Mouse (Mus musculus): ENCODE results near the gene Gm49711. TPM values are rescaled to one million over a fixed set of nuclear protein-coding genes. Genes with fewer than 3 reads are reported as not detected.

Gm49711 gene
- 0.21 TPM in 1 of 2 replicates, not detected in the other for polyA plus RNA-seq (2016; fragmentation: Nextera tagmentation; extraction: Ambion mirVana)

- peak within 1 kb of the TSS; percentile 94 for H3K4me3 ChIP-seq
- DNase-seq (ENCODE audit: low spot score): peak; percentile 96
- H3K27ac ChIP-seq: peak within 1 kb of the TSS; percentile 97
- H3K4me1 ChIP-seq: peaks cover 29% of the 10 kb centered on the region
- H3K9me3 ChIP-seq: peaks cover 10% of the 10 kb centered on the region
- H3K36me3 ChIP-seq: peaks cover 31% of the 10 kb centered on the region
- under 1% methylated on average over 92 of the region's 99 CpGs for WGBS
- H3K27me3 ChIP-seq (ENCODE audit: insufficient read depth, poor library complexity, severe bottlenecking): no peaks in the 10 kb centered on the region
These were observed at the start of gene Gm49711, which contains the start of the genes Mrps6 and Slc5a3 for GRCm38 (mm10) chr16:92057852-92058643. Gene Gm49711 (plus strand): TSS chr16:92058316. Gene Mrps6 (plus strand): TSS chr16:92058270. Gene Slc5a3 (plus strand): TSS chr16:92058322.

GRCm38 (mm10) chr16:92009586-92009985, 48.5 kb upstream of the Gm49711 start:
- 84% methylated on average over 2 of the region's 2 CpGs for WGBS
- no peaks in the 10 kb centered on the region for H3K4me1 ChIP-seq
- no peak overlapping the region for H3K4me3 ChIP-seq
- no peaks in the 10 kb centered on the region for H3K27me3 ChIP-seq (ENCODE audit: insufficient read depth, poor library complexity, severe bottlenecking)
- H3K36me3 ChIP-seq: no peaks in the 10 kb centered on the region
- DNase-seq (ENCODE audit: low spot score): no peak
- no peak overlapping the region for H3K27ac ChIP-seq
- 0 out of 2 replicates have a peak, but pooled peaks cover 5% of the 10 kb centered on the region for H3K9me3 ChIP-seq

- Histone ChIP-seq H3K4me3 (no peak overlapping the region), H3K9me3 (no peaks in the 10 kb centered on the region), H3K27me3 (ENCODE audit: insufficient read depth, poor library complexity, severe bottlenecking) (no peaks in the 10 kb centered on the region), H3K36me3 (no peaks in the 10 kb centered on the region), H3K4me1 (peaks cover 13% of the 10 kb centered on the region), H3K27ac (no peak overlapping the region)
- WGBS: 81% methylated on average over 8 of the region's 8 CpGs
- DNase-seq (ENCODE audit: low spot score): no peak
These were observed 41.3 kb upstream of the Gm49711 start for GRCm38 (mm10) chr16:92016792-92017191.

- 9% methylated on average over 26 of the region's 26 CpGs for WGBS
- Histone ChIP-seq H3K4me1 (peaks cover 37% of the 10 kb centered on the region), H3K9me3 (no peaks in the 10 kb centered on the region), H3K4me3 (peak overlapping the region; percentile 52), H3K36me3 (no peaks in the 10 kb centered on the region), H3K27ac (peak overlapping the region; percentile 88), H3K27me3 (ENCODE audit: insufficient read depth, poor library complexity, severe bottlenecking) (no peaks in the 10 kb centered on the region)
- peak; percentile 79 for DNase-seq (ENCODE audit: low spot score)
These were observed 38.7 kb upstream of the Gm49711 start for GRCm38 (mm10) chr16:92019141-92020118.

- WGBS: 68% methylated on average over 12 of the region's 12 CpGs
- DNase-seq (ENCODE audit: low spot score): no peak
- H3K36me3 ChIP-seq: no peaks in the 10 kb centered on the region
- no peak overlapping the region for H3K4me3 ChIP-seq
- peak overlapping the region; percentile 65; the same call in 1 of the 2 replicates for H3K27ac ChIP-seq
- H3K4me1 ChIP-seq: peaks cover 41% of the 10 kb centered on the region
- H3K27me3 ChIP-seq (ENCODE audit: insufficient read depth, poor library complexity, severe bottlenecking): no peaks in the 10 kb centered on the region
- H3K9me3 ChIP-seq: no peaks in the 10 kb centered on the region
These were observed 36.3 kb upstream of the Gm49711 start for GRCm38 (mm10) chr16:92021656-92022400.

GRCm38 (mm10) chr16:92022494-92023283, 35.4 kb upstream of the Gm49711 start:
- H3K27ac ChIP-seq: peak overlapping the region; percentile 65; the same call in 1 of the 2 replicates
- WGBS: 42% methylated on average over 20 of the region's 20 CpGs

GRCm38 (mm10) chr16:92033286-92033685, 24.8 kb upstream of the Gm49711 start:
- H3K36me3 ChIP-seq: no peaks in the 10 kb centered on the region
- peaks cover 9% of the 10 kb centered on the region for H3K4me1 ChIP-seq
- H3K9me3 ChIP-seq: no peaks in the 10 kb centered on the region
- H3K27me3 ChIP-seq (ENCODE audit: insufficient read depth, poor library complexity, severe bottlenecking): no peaks in the 10 kb centered on the region
- H3K4me3 ChIP-seq: no peak overlapping the region
- H3K27ac ChIP-seq: no peak overlapping the region
- no peak for DNase-seq (ENCODE audit: low spot score)
- 83% methylated on average over 3 of the region's 3 CpGs for WGBS

More at GRCm38 (mm10) chr16:92022494-92023283, 35.4 kb upstream of the Gm49711 start:
- Histone ChIP-seq H3K9me3 (no peaks in the 10 kb centered on the region), H3K4me3 (no peak overlapping the region), H3K4me1 (peaks cover 41% of the 10 kb centered on the region), H3K36me3 (no peaks in the 10 kb centered on the region), H3K27me3 (ENCODE audit: insufficient read depth, poor library complexity, severe bottlenecking) (no peaks in the 10 kb centered on the region)
- DNase-seq (ENCODE audit: low spot score): peak; percentile 77

- Histone ChIP-seq H3K36me3 (no peaks in the 10 kb centered on the region), H3K4me3 (no peak overlapping the region), H3K9me3 (no peaks in the 10 kb centered on the region), H3K27me3 (ENCODE audit: insufficient read depth, poor library complexity, severe bottlenecking) (no peaks in the 10 kb centered on the region), H3K27ac (no peak overlapping the region), H3K4me1 (peaks cover 11% of the 10 kb centered on the region)
- DNase-seq (ENCODE audit: low spot score): no peak
- 76% methylated on average over 5 of the region's 5 CpGs for WGBS
These were observed 23.4 kb upstream of the Gm49711 start for GRCm38 (mm10) chr16:92034676-92035075.

GRCm38 (mm10) chr16:92036701-92037100, 21.4 kb upstream of the Gm49711 start:
- 0 out of 2 replicates have a peak overlapping the region, but pooled peaks have one; percentile 29 for H3K27ac ChIP-seq
- 53% methylated on average over 8 of the region's 8 CpGs for WGBS

GRCm38 (mm10) chr16:92037891-92038607, 20.1 kb upstream of the Gm49711 start:
- H3K4me1 ChIP-seq: peaks cover 11% of the 10 kb centered on the region
- no peaks in the 10 kb centered on the region for H3K27me3 ChIP-seq (ENCODE audit: insufficient read depth, poor library complexity, severe bottlenecking)
- no peak overlapping the region for H3K4me3 ChIP-seq
- H3K9me3 ChIP-seq: no peaks in the 10 kb centered on the region
- no peak for DNase-seq (ENCODE audit: low spot score)
- WGBS: 83% methylated on average over 21 of the region's 21 CpGs
- H3K27ac ChIP-seq: no peak overlapping the region
- H3K36me3 ChIP-seq: no peaks in the 10 kb centered on the region

More at GRCm38 (mm10) chr16:92036701-92037100, 21.4 kb upstream of the Gm49711 start:
- H3K27me3 ChIP-seq (ENCODE audit: insufficient read depth, poor library complexity, severe bottlenecking): no peaks in the 10 kb centered on the region
- H3K9me3 ChIP-seq: no peaks in the 10 kb centered on the region
- no peak overlapping the region for H3K4me3 ChIP-seq
- no peaks in the 10 kb centered on the region for H3K36me3 ChIP-seq
- H3K4me1 ChIP-seq: peaks cover 11% of the 10 kb centered on the region
- DNase-seq (ENCODE audit: low spot score): no peak

- 84% methylated on average over 7 of the region's 7 CpGs for WGBS
- H3K9me3 ChIP-seq: no peaks in the 10 kb centered on the region
These were observed 18.7 kb upstream of the Gm49711 start for GRCm38 (mm10) chr16:92039421-92039820.

More at GRCm38 (mm10) chr16:92039421-92039820, 18.7 kb upstream of the Gm49711 start:
- H3K27ac ChIP-seq: no peak overlapping the region
- no peak overlapping the region for H3K4me3 ChIP-seq
- H3K36me3 ChIP-seq: no peaks in the 10 kb centered on the region
- no peak for DNase-seq (ENCODE audit: low spot score)
- peaks cover 11% of the 10 kb centered on the region for H3K4me1 ChIP-seq
- H3K27me3 ChIP-seq (ENCODE audit: insufficient read depth, poor library complexity, severe bottlenecking): no peaks in the 10 kb centered on the region

All from heart, embryonic 10.5 days (tissue).